Mouse (Mus musculus) layer of hippocampus, adult 11-12 months (tissue): ENCODE data around the gene Tmeff1.

Experiments used
- DNase-seq: peaks from one replicate; pipeline ENCODE4 v3.0.0; 2022; ENCODE audit warnings: low spot score

The Tmeff1 gene

GRCm38 (mm10) chr4:48584421-48585240, at the start of gene Tmeff1:
Gene Tmeff1, plus strand, starts transcription at chr4:48585174.
- no peak for DNase-seq

GRCm38 (mm10) chr4:48536275-48536674, 48.7 kb upstream of the Tmeff1 start:
- no peak for DNase-seq

- DNase-seq, result no peak
Measured at GRCm38 (mm10) chr4:48537024-48537423, 48.0 kb upstream of the Tmeff1 start.

GRCm38 (mm10) chr4:48538581-48538980, 46.4 kb upstream of the Tmeff1 start:
- no peak for DNase-seq

GRCm38 (mm10) chr4:48539841-48540575, 45.0 kb upstream of the Tmeff1 start, which contains the start of gene Msantd3:
Gene Msantd3, plus strand, starts transcription at chr4:48539935.
- DNase-seq, result peak; percentile 50

GRCm38 (mm10) chr4:48540576-48541111, 44.3 kb upstream of the Tmeff1 start:
- no peak for DNase-seq

GRCm38 (mm10) chr4:48541526-48542250, 43.3 kb upstream of the Tmeff1 start:
- DNase-seq, result no peak

GRCm38 (mm10) chr4:48542351-48542750, 42.6 kb upstream of the Tmeff1 start:
- DNase-seq, result no peak

GRCm38 (mm10) chr4:48543071-48543865, 41.7 kb upstream of the Tmeff1 start:
- DNase-seq, result no peak

- no peak for DNase-seq
Measured at GRCm38 (mm10) chr4:48544141-48544540, 40.8 kb upstream of the Tmeff1 start.

GRCm38 (mm10) chr4:48545966-48546365, 39.0 kb upstream of the Tmeff1 start:
- no peak for DNase-seq

GRCm38 (mm10) chr4:48546568-48547496, 38.1 kb upstream of the Tmeff1 start:
- DNase-seq, result no peak

GRCm38 (mm10) chr4:48548393-48549045, 36.5 kb upstream of the Tmeff1 start:
- no peak for DNase-seq

- no peak for DNase-seq
Measured at GRCm38 (mm10) chr4:48549661-48550060, 35.3 kb upstream of the Tmeff1 start.

GRCm38 (mm10) chr4:48552486-48553064, 32.4 kb upstream of the Tmeff1 start:
- no peak for DNase-seq

- no peak for DNase-seq
Measured at GRCm38 (mm10) chr4:48554132-48554531, 30.8 kb upstream of the Tmeff1 start.

GRCm38 (mm10) chr4:48555729-48556128, 29.2 kb upstream of the Tmeff1 start:
- DNase-seq, result peak; percentile 63

GRCm38 (mm10) chr4:48559652-48560051, 25.3 kb upstream of the Tmeff1 start:
- no peak for DNase-seq

- DNase-seq, result no peak
Measured at GRCm38 (mm10) chr4:48561824-48562223, 23.1 kb upstream of the Tmeff1 start.
